Mouse (Mus musculus): ENCODE measurements around the gene Spout1. TPM values are rescaled to one million over a fixed set of nuclear protein-coding genes. Genes with fewer than 3 reads are reported as not detected.
"Not testable (repeated sequence)": the region's sequence is repeated elsewhere in the genome, so short reads cannot be mapped to it uniquely, and the experiment has no call there.

Gene Spout1
- polyA plus RNA-seq, 1 experiment from 2014 or later = 79.7 TPM

- no peak for ATAC-seq (replicated peaks; ENCODE audit: low FRiP score)
Observed at GRCm38 (mm10) chr2:30191790-30192580, 13.7 kb upstream of the Spout1 start.

GRCm38 (mm10) chr2:30185681-30186080, 7.4 kb upstream of the Spout1 start:
- no peak for DNase-seq (ENCODE audit: low spot score)
- H3K9ac ChIP-seq (ENCODE audit: low read length) = no peak overlapping the region
- no peak overlapping the region for H3K27ac ChIP-seq (ENCODE audit: low read depth, low read length)
- H3K36me3 ChIP-seq (ENCODE audit: control insufficient read depth, insufficient read depth, low read length) = no peaks in the 10 kb centered on the region
- ATAC-seq (replicated peaks; ENCODE audit: low FRiP score) = no peak
- no peaks in the 10 kb centered on the region for H3K27me3 ChIP-seq (ENCODE audit: control insufficient read depth, insufficient read depth, low read length)
- H3K4me1 ChIP-seq (replicated peaks; ENCODE audit: control insufficient read depth, insufficient read depth, low read length) = no peaks in the 10 kb centered on the region
- H3K4me2 ChIP-seq (ENCODE audit: low read depth, low read length, severe bottlenecking) = no peak overlapping the region
- H3K4me3 ChIP-seq (ENCODE audit: low read depth, low read length) = no peak overlapping the region
- WGBS = 84% methylated on average over 3 of the region's 3 CpGs
- H3K9me3 ChIP-seq (ENCODE audit: control insufficient read depth, low read length) = no peaks in the 10 kb centered on the region

More at GRCm38 (mm10) chr2:30191790-30192580, 13.7 kb upstream of the Spout1 start:
- H3K9ac ChIP-seq (ENCODE audit: low read length) = no peak overlapping the region
- WGBS = 91% methylated on average over 12 of the region's 12 CpGs
- H3K27me3 ChIP-seq (ENCODE audit: control insufficient read depth, insufficient read depth, low read length) = no peaks in the 10 kb centered on the region
- no peaks in the 10 kb centered on the region for H3K4me1 ChIP-seq (replicated peaks; ENCODE audit: control insufficient read depth, insufficient read depth, low read length)
- no peaks in the 10 kb centered on the region for H3K9me3 ChIP-seq (ENCODE audit: control insufficient read depth, low read length)
- H3K36me3 ChIP-seq (ENCODE audit: control insufficient read depth, insufficient read depth, low read length) = no peaks in the 10 kb centered on the region
- H3K4me2 ChIP-seq (ENCODE audit: low read depth, low read length, severe bottlenecking) = no peak overlapping the region
- H3K27ac ChIP-seq (ENCODE audit: low read depth, low read length) = no peak overlapping the region
- no peak overlapping the region for H3K4me3 ChIP-seq (ENCODE audit: low read depth, low read length)
- DNase-seq (ENCODE audit: low spot score) = no peak

- Histone ChIP-seq H3K9ac (ENCODE audit: low read length) (no peak overlapping the region), H3K27ac (ENCODE audit: low read depth, low read length) (no peak overlapping the region), H3K4me3 (ENCODE audit: low read depth, low read length) (no peak overlapping the region), H3K4me2 (ENCODE audit: low read depth, low read length, severe bottlenecking) (no peak overlapping the region), H3K36me3 (ENCODE audit: control insufficient read depth, insufficient read depth, low read length) (no peaks in the 10 kb centered on the region), H3K9me3 (ENCODE audit: control insufficient read depth, low read length) (no peaks in the 10 kb centered on the region), H3K4me1 (replicated peaks; ENCODE audit: control insufficient read depth, insufficient read depth, low read length) (no peaks in the 10 kb centered on the region), H3K27me3 (ENCODE audit: control insufficient read depth, insufficient read depth, low read length) (no peaks in the 10 kb centered on the region)
- DNase-seq (ENCODE audit: low spot score) (no peak), ATAC-seq (replicated peaks; ENCODE audit: low FRiP score) (no peak)
- 89% methylated on average over 6 of the region's 6 CpGs for WGBS
Observed at GRCm38 (mm10) chr2:30185276-30185675, 7.0 kb upstream of the Spout1 start.

- Histone ChIP-seq H3K4me3 (ENCODE audit: low read depth, low read length) (no peak overlapping the region), H3K4me2 (ENCODE audit: low read depth, low read length, severe bottlenecking) (no peak overlapping the region), H3K36me3 (ENCODE audit: control insufficient read depth, insufficient read depth, low read length) (no peaks in the 10 kb centered on the region), H3K4me1 (replicated peaks; ENCODE audit: control insufficient read depth, insufficient read depth, low read length) (no peaks in the 10 kb centered on the region), H3K27ac (ENCODE audit: low read depth, low read length) (no peak overlapping the region), H3K9me3 (ENCODE audit: control insufficient read depth, low read length) (no peaks in the 10 kb centered on the region), H3K27me3 (ENCODE audit: control insufficient read depth, insufficient read depth, low read length) (no peaks in the 10 kb centered on the region), H3K9ac (ENCODE audit: low read length) (no peak overlapping the region)
- ATAC-seq (replicated peaks; ENCODE audit: low FRiP score) (no peak), DNase-seq (ENCODE audit: low spot score) (no peak)
- WGBS = 77% methylated on average over 3 of the region's 3 CpGs
Observed at GRCm38 (mm10) chr2:30183721-30184120, 5.5 kb upstream of the Spout1 start.

GRCm38 (mm10) chr2:30182424-30182823, 4.2 kb upstream of the Spout1 start:
- no peaks in the 10 kb centered on the region for H3K9me3 ChIP-seq (ENCODE audit: control insufficient read depth, low read length)
- WGBS = 88% methylated on average over 2 of the region's 2 CpGs
- no peak overlapping the region for H3K4me2 ChIP-seq (ENCODE audit: low read depth, low read length, severe bottlenecking)
- ATAC-seq (replicated peaks; ENCODE audit: low FRiP score) (no peak), DNase-seq (ENCODE audit: low spot score) (no peak)
- H3K4me1 ChIP-seq (replicated peaks; ENCODE audit: control insufficient read depth, insufficient read depth, low read length) = peaks cover 3% of the 10 kb centered on the region; the same call in 1 of the 2 replicates
- no peak overlapping the region for H3K4me3 ChIP-seq (ENCODE audit: low read depth, low read length)
- H3K27ac ChIP-seq (ENCODE audit: low read depth, low read length) = no peak overlapping the region
- H3K9ac ChIP-seq (ENCODE audit: low read length) = no peak overlapping the region
- no peaks in the 10 kb centered on the region for H3K36me3 ChIP-seq (ENCODE audit: control insufficient read depth, insufficient read depth, low read length)
- H3K27me3 ChIP-seq (ENCODE audit: control insufficient read depth, insufficient read depth, low read length) = no peaks in the 10 kb centered on the region

- Histone ChIP-seq H3K4me3 (ENCODE audit: low read depth, low read length) (peak overlapping the region; percentile 80; the same call in 1 of the 2 replicates), H3K4me2 (ENCODE audit: low read depth, low read length, severe bottlenecking) (peak overlapping the region; percentile 84; the same call in 1 of the 2 replicates), H3K36me3 (ENCODE audit: control insufficient read depth, insufficient read depth, low read length) (peaks cover 14% of the 10 kb centered on the region)
- DNase-seq (ENCODE audit: low spot score); H3K9ac ChIP-seq (ENCODE audit: low read length); H3K9me3 ChIP-seq (ENCODE audit: control insufficient read depth, low read length); H3K4me1 ChIP-seq (replicated peaks; ENCODE audit: control insufficient read depth, insufficient read depth, low read length); H3K27me3 ChIP-seq (ENCODE audit: control insufficient read depth, insufficient read depth, low read length); H3K27ac ChIP-seq (ENCODE audit: low read depth, low read length): not testable (repeated sequence)
- ATAC-seq (replicated peaks; ENCODE audit: low FRiP score) = peak; percentile 40; the same call in 1 of the 2 replicates
- 44% methylated on average over 7 of the region's 7 CpGs for WGBS
Observed at GRCm38 (mm10) chr2:30178711-30179110, 452 bp upstream of the Spout1 start.

- Histone ChIP-seq H3K27me3 (ENCODE audit: control insufficient read depth, insufficient read depth, low read length) (no peaks in the 10 kb centered on the region), H3K4me2 (ENCODE audit: low read depth, low read length, severe bottlenecking) (no peak overlapping the region), H3K4me3 (ENCODE audit: low read depth, low read length) (no peak overlapping the region), H3K36me3 (ENCODE audit: control insufficient read depth, insufficient read depth, low read length) (peaks cover 18% of the 10 kb centered on the region), H3K4me1 (replicated peaks; ENCODE audit: control insufficient read depth, insufficient read depth, low read length) (peaks cover 11% of the 10 kb centered on the region; the same call in 1 of the 2 replicates), H3K9me3 (ENCODE audit: control insufficient read depth, low read length) (no peaks in the 10 kb centered on the region), H3K27ac (ENCODE audit: low read depth, low read length) (no peak overlapping the region), H3K9ac (ENCODE audit: low read length) (no peak overlapping the region)
- WGBS = 100% methylated on average over 2 of the region's 2 CpGs
- ATAC-seq (replicated peaks; ENCODE audit: low FRiP score) (no peak), DNase-seq (ENCODE audit: low spot score) (no peak)
Observed at GRCm38 (mm10) chr2:30176561-30176960, 1.7 kb downstream of the Spout1 start.

- WGBS = 88% methylated on average over 8 of the region's 8 CpGs
- ATAC-seq (replicated peaks; ENCODE audit: low FRiP score) (no peak), DNase-seq (ENCODE audit: low spot score) (no peak)
- no peaks in the 10 kb centered on the region for H3K27me3 ChIP-seq (ENCODE audit: control insufficient read depth, insufficient read depth, low read length)
- no peak overlapping the region for H3K4me2 ChIP-seq (ENCODE audit: low read depth, low read length, severe bottlenecking)
- no peak overlapping the region for H3K9ac ChIP-seq (ENCODE audit: low read length)
- peaks cover 18% of the 10 kb centered on the region for H3K36me3 ChIP-seq (ENCODE audit: control insufficient read depth, insufficient read depth, low read length)
- no peak overlapping the region for H3K27ac ChIP-seq (ENCODE audit: low read depth, low read length)
- no peaks in the 10 kb centered on the region for H3K9me3 ChIP-seq (ENCODE audit: control insufficient read depth, low read length)
- H3K4me1 ChIP-seq (replicated peaks; ENCODE audit: control insufficient read depth, insufficient read depth, low read length) = peaks cover 11% of the 10 kb centered on the region; the same call in 1 of the 2 replicates
- H3K4me3 ChIP-seq (ENCODE audit: low read depth, low read length) = no peak overlapping the region
Observed at GRCm38 (mm10) chr2:30175897-30176296, 2.4 kb downstream of the Spout1 start.
